Mouse (Mus musculus): ENCODE measurements around the gene Gja10. TPM values are rescaled to one million over a fixed set of nuclear protein-coding genes. Genes with fewer than 3 reads are reported as not detected.

Gene Gja10
- 0.01 and 0.02 TPM in 2 replicates for polyA plus RNA-seq (2012; rRNA removed)

GRCm38 (mm10) chr4:32602660-32603059 is at the start of gene Gja10:
Gene Gja10 (minus strand): TSS chr4:32602760.

GRCm38 (mm10) chr4:32615034-32615881 is 12.7 kb upstream of the Gja10 start, which contains the start of gene Casp8ap2:
Gene Casp8ap2 (plus strand): TSS chr4:32615451.

Other genes with a start within 250 kb of the Gja10 start
- gene Casp8ap2, start 12.7 kb upstream of the Gja10 start, polyA plus RNA-seq (2012; rRNA removed), result 6.5 and 8.7 TPM in 2 replicates
- gene Mdn1, start 54.4 kb upstream of the Gja10 start, polyA plus RNA-seq (2012; rRNA removed), result 8.9 and 10.2 TPM in 2 replicates
- 24.0 and 26.1 TPM in 2 replicates for gene Lyrm2, start 197.5 kb upstream of the Gja10 start, polyA plus RNA-seq (2012; rRNA removed)

Data from liver, embryonic 14 days (tissue).